In the genomic region with DNA sequence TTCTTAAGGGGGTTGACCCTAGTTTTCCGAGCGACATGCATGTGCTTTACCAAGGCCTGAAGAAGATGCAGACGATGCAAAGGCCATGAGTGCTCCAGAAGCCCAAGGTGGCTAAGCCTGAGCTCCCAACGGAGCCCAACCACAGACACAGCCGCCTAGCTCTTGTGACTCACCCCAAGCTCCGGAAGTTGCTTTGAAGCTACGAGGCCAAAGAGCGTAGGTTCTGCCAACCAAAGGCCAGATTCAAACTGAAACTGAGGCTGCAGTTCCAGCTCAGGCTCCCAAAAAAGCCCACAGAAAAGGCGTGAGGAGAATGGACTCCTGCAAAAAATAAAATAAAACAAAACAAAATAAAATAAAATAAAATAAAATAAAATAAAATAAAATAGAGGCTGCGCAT, we compare ENCODE assay signal across 35 mouse cellular contexts. TPM values are rescaled to one million over a fixed set of nuclear protein-coding genes. Genes with fewer than 3 reads are reported as not detected.
DNase-seq lines count a peak whose midpoint lies in the region; ATAC-seq lines count a peak whose summit lies in the region.
"Had no signal": no experiment of that assay in that cellular context is flagged by ENCODE, and none has a peak within 500 bp of the region (broad histone marks: within the 10 kb centered on the region; RNA-seq: fewer than 3 reads in every experiment).

No protein-coding gene starts in this region.

- intact Hi-C loops in gastrocnemius, postnatal 36 days (cut with DNase I): no loop called here

- peak; percentile 61 for ATAC-seq in CD4-positive, CD25-positive, alpha-beta regulatory T cell, adult 4 months
- ATAC-seq: forebrain, embryonic 13.5 days; hindbrain, embryonic 16.5 days; intestine, embryonic 15.5 days had no signal

- DNase-seq in adrenal gland, postnatal 14 days: peak; percentile 44
- DNase-seq in adrenal gland, postnatal 4 days (ENCODE audit: low spot score in 2 of 2): no peak
- peak; percentile 85 for DNase-seq in 416B (ENCODE audit: low read depth)
- peak; percentile 12 for DNase-seq in fibroblast of lung, adult 2 months (ENCODE audit: low read depth)
- DNase-seq in left cerebral cortex, adult 9 months (ENCODE audit: low spot score in 2 of 2): no peak
- no peak for DNase-seq in gastrocnemius, postnatal 36 days
- DNase-seq: cerebellum, adult 2 months; cerebellum, postnatal 14 days; gastrocnemius, postnatal 10 days; kidney, adult 2 months; kidney, postnatal 4 days; layer of hippocampus, postnatal 36 days; liver; lung, adult 2 months; lung, postnatal 10 days; midbrain, embryonic 14.5 days; retina, postnatal 1 day; right cerebral cortex, postnatal 25 days; spleen, adult 18-20 months had no signal

RNA-seq across cellular contexts. Expression of gene Neurog1, which starts 14.1 kb away (rescaled TPM):
- not detected in 2 replicates for total RNA-seq in adrenal gland, postnatal 14 days (2021)
- not detected for total RNA-seq in adrenal gland, postnatal 4 days (2021)
- polyA plus RNA-seq in CD4-positive, CD25-positive, alpha-beta regulatory T cell, adult 4 months (2017; shearing (Covaris generic)): not detected
- not detected for total RNA-seq in gastrocnemius, postnatal 36 days (2021)
- total RNA-seq: gastrocnemius, postnatal 10 days; granulocyte monocyte progenitor cell, adult 5-6 weeks; heart, postnatal 25 days; left cerebral cortex, postnatal 14 days; megakaryocyte-erythroid progenitor cell, adult 5-6 weeks; monocyte, adult 5-6 weeks had no signal
- polyA plus RNA-seq: C2C12; cerebellum, adult 2 months; heart, embryonic 15.5 days; intestine, embryonic 15.5 days; kidney, adult 2 months; kidney, postnatal 0 days; limb, embryonic 11.5 days; liver, embryonic 14.5 days; lung, adult 2 months; macrophage; stomach, embryonic 16.5 days had no signal

RNA-seq across cellular contexts. Expression of gene Cxcl14, which starts 58.4 kb away (rescaled TPM):
- total RNA-seq in adrenal gland, postnatal 14 days (2021): 23.9 and 27.3 TPM in 2 replicates
- 10 to 100 TPM; 28.0 to 30.1 TPM for total RNA-seq in adrenal gland, postnatal 4 days (2021)
- not detected for polyA plus RNA-seq in CD4-positive, CD25-positive, alpha-beta regulatory T cell, adult 4 months (2017; shearing (Covaris generic))
- 10 to 100 TPM; 43.4 to 63.2 TPM for total RNA-seq in gastrocnemius, postnatal 36 days (2021)
- total RNA-seq: granulocyte monocyte progenitor cell, adult 5-6 weeks; megakaryocyte-erythroid progenitor cell, adult 5-6 weeks; monocyte, adult 5-6 weeks had no signal

RNA-seq across cellular contexts. Expression of gene Tifab, which starts 59.2 kb away (rescaled TPM):
- total RNA-seq in adrenal gland, postnatal 14 days (2021): 1.1 and 2.4 TPM in 2 replicates
- total RNA-seq in adrenal gland, postnatal 4 days (2021): 1 to 10 TPM; 1.4 to 1.8 TPM
- polyA plus RNA-seq in CD4-positive, CD25-positive, alpha-beta regulatory T cell, adult 4 months (2017; shearing (Covaris generic)): under 1 TPM in 1 of 2 experiments, not detected in 1; 0.22 TPM
- total RNA-seq in gastrocnemius, postnatal 36 days (2021): under 1 TPM; 0.18 to 0.35 TPM
- polyA plus RNA-seq: C2C12 had no signal

Comparison
In these comparisons a context has a peak if more than half of its experiments do, and no peak if none do; other contexts are left out.
1. DNase-seq: peak in adrenal gland, postnatal 14 days (single experiment), 416B (single experiment) and fibroblast of lung, adult 2 months (single experiment); none in adrenal gland, postnatal 4 days (0 of 2), left cerebral cortex, adult 9 months (0 of 2) and gastrocnemius, postnatal 36 days (0 of 2).